Mouse (Mus musculus) liver, adult 2 months (tissue): ENCODE measurements at regions not wholly inside any gene's neighbourhood (a gene's known extent, or its start where the extent isn't known, plus 50 kb on each side); places are given as distances from the start of the nearest gene placed in this dataset.

Source experiments
- CTCF ChIP-seq: fragments of 200-500 bp; IDR thresholded peaks from 2 replicates; pipeline ENCODE4 v1.5.1; 2011; ENCODE audit warnings: low read depth, low read length, control low read depth
- POLR2A ChIP-seq: fragments of 200-500 bp; IDR thresholded peaks from 2 replicates; pipeline ENCODE4 v1.6.1; 2011; ENCODE audit warnings: low read length, control low read depth; ENCODE audit not compliant: insufficient read depth; ENCODE audit errors: extremely low read depth

GRCm38 (mm10) chr8:25353405-25353804 lies 529.2 kb upstream of the Adam5 start:
- no peak for TF ChIP-seq CTCF
- no peak for TF ChIP-seq POLR2A
